Mouse (Mus musculus) NIH3T3 (cell line): ENCODE measurements around the gene Sdhd.
"Not testable (repeated sequence)": the region's sequence is repeated elsewhere in the genome, so short reads cannot be mapped to it uniquely, and the experiment has no call there.

ENCODE experiments used
- DNase-seq: peaks from one replicate; pipeline ENCODE4 v3.0.0-alpha.2; 2012; ENCODE audit warnings: low read depth

The Sdhd gene

GRCm38 (mm10) chr9:50603189-50603997 is at the start of gene Sdhd, which contains the start of gene Timm8b:
Gene Sdhd (minus strand): TSS chr9:50603812.
Gene Timm8b (plus strand): TSS chr9:50603910.
- peak; percentile 95 for DNase-seq

GRCm38 (mm10) chr9:50650503-50650902 is 46.9 kb upstream of the Sdhd start:
- no peak for DNase-seq

GRCm38 (mm10) chr9:50646826-50647370 is 43.3 kb upstream of the Sdhd start:
- DNase-seq, result no peak

GRCm38 (mm10) chr9:50634270-50634669 is 30.7 kb upstream of the Sdhd start:
- no peak for DNase-seq

- peak; percentile 55 for DNase-seq
These were observed 29.4 kb upstream of the Sdhd start for GRCm38 (mm10) chr9:50633059-50633458.

GRCm38 (mm10) chr9:50632016-50632688 is 28.5 kb upstream of the Sdhd start:
- no peak for DNase-seq

GRCm38 (mm10) chr9:50630903-50631302 is 27.3 kb upstream of the Sdhd start:
- DNase-seq, result not testable (repeated sequence)

- no peak for DNase-seq
These were observed 14.2 kb upstream of the Sdhd start for GRCm38 (mm10) chr9:50617794-50618330.

- peak; percentile 93 for DNase-seq
These were observed 13.4 kb upstream of the Sdhd start, which contains the start of the genes Pih1d2 and Nkapd1 for GRCm38 (mm10) chr9:50616766-50617603. Gene Pih1d2 (plus strand): TSS chr9:50617321. Gene Nkapd1 (minus strand): TSS chr9:50617464.

GRCm38 (mm10) chr9:50616161-50616560 is 12.5 kb upstream of the Sdhd start:
- DNase-seq, result no peak

GRCm38 (mm10) chr9:50612115-50612514 is 8.5 kb upstream of the Sdhd start:
- DNase-seq, result no peak

GRCm38 (mm10) chr9:50604338-50604737 is 726 bp upstream of the Sdhd start:
- DNase-seq, result peak; percentile 14

GRCm38 (mm10) chr9:50603998-50604324 is 349 bp upstream of the Sdhd start:
- DNase-seq, result no peak

- DNase-seq, result no peak
These were observed 1.4 kb downstream of the Sdhd start for GRCm38 (mm10) chr9:50602055-50602845.

- no peak for DNase-seq
These were observed 2.1 kb downstream of the Sdhd start for GRCm38 (mm10) chr9:50601536-50601935.

- no peak for DNase-seq
These were observed 6.6 kb downstream of the Sdhd start for GRCm38 (mm10) chr9:50596973-50597372.

- DNase-seq, result no peak
These were observed 8.7 kb downstream of the Sdhd start for GRCm38 (mm10) chr9:50594794-50595417.

- DNase-seq, result peak; percentile 64
These were observed 10.1 kb downstream of the Sdhd start for GRCm38 (mm10) chr9:50593544-50593943.

GRCm38 (mm10) chr9:50592955-50593354 is 10.7 kb downstream of the Sdhd start:
- no peak for DNase-seq

GRCm38 (mm10) chr9:50590856-50591518 is 12.6 kb downstream of the Sdhd start:
- peak; percentile 76 for DNase-seq
